Mouse (Mus musculus) testis, postnatal 14 days (tissue): ENCODE data around the gene Eif4g1.

Experiments
- DNase-seq: peaks from one replicate; pipeline ENCODE4 v3.0.0; 2021; ENCODE audit warnings: low spot score

Eif4g1 gene

DNA sequence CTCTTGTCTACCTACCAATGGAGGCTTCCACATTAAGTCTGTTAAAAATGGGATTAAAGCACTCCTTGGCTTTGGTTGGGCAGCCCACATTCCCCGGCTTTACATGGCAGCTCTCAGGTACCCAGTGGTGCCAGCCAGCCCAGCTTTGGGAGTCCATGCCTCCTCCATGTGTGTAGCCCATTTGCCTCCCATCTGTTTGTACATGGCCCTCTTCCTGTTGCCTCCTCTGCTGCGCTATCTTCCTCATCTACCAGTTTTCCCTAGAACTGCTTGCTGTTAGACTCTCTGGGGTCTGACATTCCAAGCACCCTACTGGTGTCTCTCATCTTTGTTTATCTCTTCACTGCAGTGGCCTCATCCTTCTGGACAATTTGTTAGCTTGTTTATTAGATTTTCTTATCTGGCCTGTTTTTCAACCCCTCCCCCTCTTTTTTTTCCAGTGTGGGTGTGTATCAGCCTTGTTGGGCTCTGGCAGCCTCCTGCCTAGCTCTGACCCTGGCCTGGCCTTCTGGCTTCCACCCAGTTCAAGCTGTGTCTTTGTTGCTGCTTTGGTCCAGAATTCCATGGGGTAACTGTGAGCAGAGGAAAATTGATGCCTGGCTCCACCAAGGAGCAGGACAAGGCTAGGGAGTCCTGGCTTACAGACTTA lies 38.4 kb downstream of the Eif4g1 start:
- peak; percentile 81 for DNase-seq

DNA sequence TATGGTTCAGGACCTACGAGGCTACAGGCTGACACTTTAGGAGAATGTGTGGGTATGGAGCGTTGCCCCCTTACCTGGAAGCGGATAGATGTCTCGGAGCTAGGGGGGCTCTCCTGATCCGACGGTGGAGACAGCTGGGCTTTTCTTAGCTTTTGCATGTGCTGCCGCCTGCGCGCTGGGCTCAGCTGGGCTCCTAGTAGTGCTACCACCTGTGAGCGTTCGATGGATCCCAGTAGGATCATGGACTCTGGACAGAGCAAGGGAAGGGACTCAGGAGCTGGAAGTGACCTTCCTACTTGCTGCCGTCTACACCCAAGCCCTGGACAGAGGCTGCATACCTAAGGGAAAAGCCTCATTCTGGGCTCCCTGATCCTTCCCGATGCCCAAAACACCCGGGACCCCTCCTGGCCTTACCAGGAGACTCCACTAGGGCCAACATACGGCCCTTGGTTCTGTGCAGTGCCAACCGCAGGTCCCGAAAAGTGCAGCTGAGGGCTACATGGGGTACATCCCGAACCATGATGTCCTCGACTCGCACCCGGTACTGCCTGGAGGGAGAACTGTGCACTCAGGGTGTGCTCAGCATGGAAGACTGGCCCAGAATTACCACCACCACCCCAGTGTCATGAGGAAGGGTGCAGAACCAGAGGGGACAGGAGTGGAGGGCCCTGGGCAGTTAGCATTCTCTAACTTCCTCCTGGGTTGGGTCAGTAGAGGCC lies 40.3 kb downstream of the Eif4g1 start:
- DNase-seq, result no peak

DNA sequence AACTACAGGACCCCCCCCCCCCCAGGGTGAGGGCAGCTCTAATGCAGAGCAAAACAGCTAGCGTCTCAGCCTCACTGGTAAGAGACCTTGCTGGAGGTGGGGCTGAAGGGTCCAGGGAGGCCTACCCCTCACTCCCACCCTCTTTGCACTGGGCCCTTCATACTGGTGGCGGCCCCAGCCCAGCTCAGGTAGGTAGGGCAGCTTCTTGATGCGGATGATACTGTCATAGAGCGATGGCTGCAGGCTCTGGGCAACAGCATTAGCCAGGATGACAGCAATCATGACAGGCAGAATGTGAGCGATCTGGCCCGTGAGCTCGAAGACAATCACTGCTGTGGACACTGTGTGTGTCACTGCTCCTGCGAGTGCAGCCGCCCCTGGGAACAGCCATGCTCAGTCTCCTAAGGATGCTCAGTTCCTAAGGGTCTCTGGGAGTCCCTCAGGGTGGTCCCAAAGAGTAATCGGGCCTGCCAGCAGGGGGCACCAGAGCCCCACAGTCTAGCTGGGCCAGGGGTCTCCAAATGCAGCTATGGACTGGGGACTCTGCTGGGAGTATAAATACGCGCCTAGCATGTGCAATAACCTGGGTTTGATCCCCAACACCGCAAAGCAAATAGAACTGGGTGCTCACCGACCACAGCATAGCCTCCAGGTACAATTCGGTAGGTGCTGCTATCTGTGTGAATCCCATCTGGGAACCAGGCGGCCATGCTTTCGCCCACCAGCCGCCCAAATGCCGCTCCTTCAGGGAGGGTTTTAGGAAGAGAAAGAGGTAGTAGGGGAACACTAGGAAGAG lies 41.0 kb downstream of the Eif4g1 start:
- DNase-seq, result peak; percentile 28

DNA sequence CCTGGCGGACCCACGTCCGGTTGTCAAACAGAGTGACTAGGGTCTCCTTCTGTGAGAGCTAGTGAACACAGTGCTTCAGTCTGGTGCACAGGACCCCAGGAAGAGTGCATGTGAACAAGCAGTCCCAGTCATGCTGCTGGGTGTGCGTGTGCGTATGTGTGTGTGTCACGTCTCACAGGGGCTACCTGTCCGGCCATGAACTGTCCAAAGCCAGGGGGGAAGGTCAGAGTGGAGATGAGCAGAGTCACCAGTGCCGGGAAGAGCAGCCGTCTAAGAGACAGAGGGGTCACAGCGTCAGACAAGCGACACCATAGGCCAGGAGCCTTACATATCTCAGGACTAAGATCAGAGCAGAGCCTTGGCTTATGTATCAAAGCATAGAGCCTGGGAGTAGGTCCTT lies 42.3 kb downstream of the Eif4g1 start:
- no peak for DNase-seq

DNA sequence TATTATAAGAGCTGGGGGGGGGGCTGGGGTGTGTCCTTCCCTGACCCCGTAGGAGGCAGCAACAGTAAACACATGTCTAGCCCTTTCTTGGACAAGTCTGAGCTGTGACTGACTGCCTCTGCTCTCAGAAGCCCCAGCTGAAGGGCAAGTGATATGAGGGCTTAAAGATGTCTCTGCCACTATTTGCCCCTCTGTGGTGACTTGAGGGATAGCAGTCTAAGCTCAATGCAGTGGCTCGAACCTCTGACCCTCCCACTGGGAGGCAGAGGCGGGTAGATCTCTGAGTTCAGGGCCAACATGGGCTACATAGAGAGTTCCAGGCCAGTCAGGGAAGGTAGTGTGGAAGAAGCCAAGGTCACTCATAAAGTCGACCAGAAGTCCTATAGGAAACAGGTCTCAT lies 42.7 kb downstream of the Eif4g1 start:
- no peak for DNase-seq

DNA sequence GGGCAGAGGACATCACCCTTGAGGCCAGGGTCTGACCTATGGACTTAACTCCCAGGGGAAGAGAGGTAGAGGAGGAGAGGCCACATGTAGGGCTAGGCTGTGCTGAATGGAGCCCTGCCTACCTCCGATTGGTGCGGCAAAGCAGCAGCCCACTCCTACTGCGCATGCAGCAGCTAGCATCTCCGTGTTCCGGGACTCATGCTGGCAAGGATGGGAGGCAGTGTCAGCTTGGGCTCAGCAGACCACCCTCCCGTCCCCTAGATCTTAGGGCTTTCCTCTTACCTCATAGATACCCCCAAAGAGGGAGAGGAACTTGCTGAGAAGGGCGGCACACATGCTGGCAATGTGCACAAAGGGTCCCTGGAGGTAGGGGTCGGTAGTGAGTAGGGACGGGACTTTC lies 44.1 kb downstream of the Eif4g1 start:
- DNase-seq, result no peak

DNA sequence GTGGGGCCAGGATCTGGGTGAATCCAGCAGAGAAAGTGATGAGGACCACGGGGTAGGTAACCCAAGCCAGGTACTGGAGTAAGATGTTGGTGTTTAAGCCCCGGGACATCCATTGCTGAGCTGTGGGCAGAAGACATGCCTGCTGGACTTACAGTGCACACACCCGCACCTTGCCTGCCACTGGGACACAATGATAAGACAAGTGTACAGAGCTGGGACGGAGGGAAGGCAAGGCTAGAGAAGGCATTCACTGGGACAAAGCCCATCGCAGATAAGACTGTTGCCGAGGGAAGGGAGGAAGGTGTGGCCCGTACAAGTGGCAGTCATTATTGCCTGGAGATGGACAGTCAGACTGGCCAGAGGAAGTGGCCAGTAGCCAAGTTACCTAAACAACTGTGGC lies 44.8 kb downstream of the Eif4g1 start:
- DNase-seq, result no peak

DNA sequence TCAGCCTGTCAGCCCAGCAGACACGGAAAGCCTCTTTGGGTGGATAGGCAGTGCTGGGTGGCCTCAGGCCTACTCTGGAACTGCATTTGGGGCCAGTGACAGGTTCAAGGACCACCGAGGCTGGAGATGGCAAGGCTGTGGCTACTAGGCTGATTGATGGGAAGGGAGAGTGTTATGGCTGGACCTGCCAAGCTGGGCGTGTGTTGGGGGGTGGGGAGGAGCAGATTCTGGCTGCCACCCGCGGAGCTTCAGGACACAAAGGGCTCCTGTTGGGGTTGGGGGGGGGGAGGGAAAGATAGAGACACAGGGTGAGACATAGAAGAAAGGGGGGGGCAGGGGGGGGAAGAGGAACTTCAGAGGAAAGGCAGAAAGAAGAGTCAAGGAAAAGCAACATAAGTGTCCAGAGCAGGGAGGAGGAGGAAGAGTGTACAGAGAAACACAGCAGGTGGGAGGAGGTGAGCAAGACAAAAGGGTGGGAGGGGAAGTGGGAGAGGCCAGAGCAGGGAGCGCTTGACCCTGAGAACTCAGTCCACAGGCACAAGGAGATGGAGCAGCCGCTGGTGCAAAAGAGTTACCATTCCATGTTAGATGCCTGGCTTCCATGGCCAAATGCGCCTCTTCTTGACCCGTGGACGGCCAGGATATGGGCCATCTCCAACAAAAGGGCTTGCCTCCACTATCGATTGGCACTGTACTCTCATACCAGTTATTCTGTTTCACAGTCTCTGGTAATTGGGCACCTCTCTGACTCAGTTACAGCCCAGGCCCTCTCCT lies 46.4 kb downstream of the Eif4g1 start:
- peak; percentile 82 for DNase-seq

DNA sequence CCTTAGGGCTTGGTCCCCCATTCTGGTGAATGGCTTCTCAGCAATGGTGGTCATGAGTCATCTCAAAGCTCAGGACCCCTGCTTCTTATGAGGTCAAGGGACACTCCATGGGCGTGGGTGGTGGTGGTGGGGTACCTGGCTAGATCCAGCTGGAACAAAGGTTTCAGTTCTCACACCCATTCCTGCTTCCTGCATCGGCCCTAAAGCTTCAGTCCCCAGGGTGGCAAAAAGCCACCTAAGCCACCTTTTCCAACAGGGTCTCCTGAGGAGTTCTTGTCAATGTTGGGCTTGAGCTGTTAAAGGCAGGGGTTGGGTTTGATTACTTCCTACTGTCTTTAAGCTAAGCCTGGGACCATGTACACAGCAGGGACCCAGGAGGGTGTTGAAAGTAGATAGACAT lies 47.0 kb downstream of the Eif4g1 start:
- DNase-seq, result no peak

DNA sequence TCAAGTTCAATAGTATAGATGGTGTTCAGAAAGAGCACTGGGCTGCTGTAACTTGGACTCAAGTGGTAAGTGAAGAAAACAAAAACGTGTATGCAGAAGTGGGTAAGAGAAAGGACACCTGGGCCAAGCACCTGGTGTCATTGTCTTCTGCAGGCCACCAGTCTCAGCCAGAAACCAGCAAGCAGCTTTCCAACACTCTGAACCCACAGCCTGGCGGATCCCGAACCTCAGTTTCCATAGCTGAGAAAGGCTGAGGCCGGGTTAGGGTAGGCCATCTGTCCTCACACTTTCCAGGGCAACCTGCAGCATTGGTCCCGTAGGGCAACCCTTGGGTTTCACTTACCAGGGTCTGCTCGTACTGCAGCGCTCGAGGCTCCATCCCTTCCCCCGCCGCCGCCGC lies 47.5 kb downstream of the Eif4g1 start:
- DNase-seq, result no peak

DNA sequence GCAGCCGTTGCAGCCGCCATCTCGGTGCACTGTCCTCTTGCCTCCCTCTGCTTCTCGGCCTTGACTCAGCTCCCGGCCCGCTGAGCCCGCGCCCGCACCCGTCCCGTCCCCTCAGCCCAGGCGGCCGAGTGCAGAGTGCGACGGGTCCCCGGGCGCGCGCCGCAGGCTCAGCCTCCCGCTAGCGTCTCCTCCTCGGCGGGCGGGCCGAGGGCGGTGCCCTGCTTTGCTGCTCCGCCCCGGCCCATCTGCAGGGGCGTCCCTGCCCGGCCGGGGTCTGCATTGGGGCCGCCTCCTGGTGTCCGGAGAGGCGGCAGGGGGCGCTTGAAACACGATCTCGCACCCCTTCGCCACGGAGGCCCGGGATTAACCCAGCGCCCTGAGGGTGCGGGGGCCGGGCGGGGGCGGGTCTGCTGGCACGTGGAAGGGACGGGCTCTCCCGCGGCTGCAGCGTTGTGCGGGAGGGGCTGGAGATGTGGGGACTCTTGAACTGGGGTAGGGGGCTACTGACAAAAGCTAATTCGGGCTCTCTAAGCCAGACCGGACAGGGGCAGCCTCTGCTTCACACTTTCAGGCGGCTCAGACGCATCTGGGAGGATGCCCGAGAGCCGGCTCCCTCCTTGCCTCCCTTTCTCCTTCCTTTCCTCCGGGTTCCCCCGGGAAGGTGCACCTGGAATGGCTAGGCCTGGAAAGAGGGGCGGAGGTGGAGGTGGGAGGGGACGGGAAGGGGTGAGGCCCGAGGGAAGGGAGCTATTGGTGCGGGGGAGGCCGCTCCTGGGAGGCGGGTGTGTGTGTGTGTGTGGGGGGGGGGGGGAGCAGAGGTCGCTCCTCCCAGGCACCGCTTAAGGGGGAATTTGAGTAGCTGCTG lies 48.1 kb downstream of the Eif4g1 start:
- DNase-seq, result peak; percentile 85

DNA sequence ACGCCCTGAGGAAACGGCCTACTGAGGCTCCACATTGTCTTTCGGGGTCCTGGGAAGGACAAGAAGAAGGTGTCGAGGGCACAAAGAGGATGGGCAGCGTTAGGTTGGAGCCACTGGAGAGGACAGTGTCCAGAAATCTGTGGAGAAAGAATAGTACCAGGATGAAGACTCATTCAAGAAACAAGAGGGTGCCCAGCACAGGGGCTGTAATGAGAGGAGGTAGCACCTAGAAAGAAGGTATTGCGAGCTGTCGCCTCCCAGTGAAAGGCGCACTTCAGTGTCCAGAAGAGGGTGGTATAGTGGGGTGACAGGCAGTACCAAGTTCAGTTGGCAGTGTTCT lies 48.7 kb downstream of the Eif4g1 start:
- no peak for DNase-seq

DNA sequence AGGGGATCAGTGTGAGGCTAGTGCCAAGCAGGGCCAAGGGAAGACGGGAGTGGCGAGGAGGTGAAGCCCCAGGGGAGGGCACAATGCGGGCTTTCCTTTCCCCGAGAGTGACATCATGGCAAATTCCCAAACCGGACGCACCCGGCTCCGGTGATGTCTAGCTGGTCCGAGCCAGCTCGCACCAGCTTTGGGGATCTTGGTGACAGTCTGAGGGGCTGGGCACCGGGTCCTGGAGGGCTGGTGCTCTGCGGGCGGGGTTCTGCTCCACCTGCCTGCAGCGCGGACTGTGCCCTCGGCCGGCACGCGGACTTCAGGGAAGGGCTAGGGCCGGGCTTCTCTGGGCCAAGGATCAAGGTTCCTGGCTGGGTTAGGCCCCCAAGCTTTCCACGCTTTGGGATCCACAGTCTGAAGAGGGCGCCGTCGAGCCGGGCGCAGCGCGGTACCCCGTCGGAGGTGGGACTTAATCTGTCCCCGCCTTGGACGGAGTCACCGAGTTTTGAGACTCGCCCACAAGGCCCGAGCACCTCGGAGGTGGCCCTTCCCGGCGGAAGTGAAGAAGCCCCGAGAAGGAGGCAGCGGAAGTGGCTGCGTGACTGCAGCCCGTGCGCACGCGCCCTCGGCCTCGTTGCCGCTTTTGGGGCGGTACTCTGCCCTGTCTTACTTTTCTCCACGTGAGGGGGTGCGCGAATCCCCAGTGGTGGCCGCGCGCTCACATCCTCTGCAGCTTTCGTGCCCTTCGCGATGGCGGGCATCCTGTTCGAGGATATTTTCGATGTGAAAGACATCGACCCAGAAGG lies 49.3 kb downstream of the Eif4g1 start, which contains the start of the genes Polr2h and Clcn2:
Gene Polr2h (plus strand): TSS at position 485 of the 797 bp plus-strand sequence.
Gene Clcn2 (minus strand): TSS at position 566 of the 797 bp plus-strand sequence.
- DNase-seq, result peak; percentile 95

DNA sequence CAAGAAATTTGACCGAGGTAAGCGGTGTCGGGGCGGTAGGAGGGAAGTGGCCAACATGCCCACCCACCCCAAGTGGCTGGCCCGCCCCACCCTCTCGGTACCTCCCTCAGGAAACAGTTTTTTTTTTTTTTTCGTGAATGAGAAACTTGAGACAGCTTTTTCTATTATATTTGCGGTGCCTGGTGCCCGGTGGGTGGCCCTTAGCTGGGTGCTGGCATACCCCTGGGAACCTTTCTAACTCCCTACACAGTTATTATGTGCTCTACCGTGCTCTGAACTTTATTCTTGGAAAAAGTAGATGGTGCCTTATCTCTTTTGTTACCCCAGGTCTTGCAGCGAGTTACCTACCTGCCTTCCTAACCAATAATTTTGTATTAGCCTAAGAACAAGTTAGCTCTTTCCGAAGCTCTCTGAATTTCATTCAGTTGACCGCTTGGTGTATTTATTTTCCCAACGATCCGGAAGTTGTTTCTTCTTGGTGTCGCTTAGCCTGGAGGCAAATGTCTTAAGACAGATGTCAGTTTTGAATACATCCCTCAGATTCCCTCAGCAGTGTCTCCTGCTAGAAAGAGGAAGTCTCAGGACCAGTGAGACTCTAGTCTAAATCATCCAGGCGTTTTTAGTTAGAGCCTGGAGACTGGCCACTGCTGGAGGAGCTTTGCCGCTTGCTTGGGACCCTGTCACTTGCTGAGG lies 50.0 kb downstream of the Eif4g1 start:
- DNase-seq, result no peak

DNA sequence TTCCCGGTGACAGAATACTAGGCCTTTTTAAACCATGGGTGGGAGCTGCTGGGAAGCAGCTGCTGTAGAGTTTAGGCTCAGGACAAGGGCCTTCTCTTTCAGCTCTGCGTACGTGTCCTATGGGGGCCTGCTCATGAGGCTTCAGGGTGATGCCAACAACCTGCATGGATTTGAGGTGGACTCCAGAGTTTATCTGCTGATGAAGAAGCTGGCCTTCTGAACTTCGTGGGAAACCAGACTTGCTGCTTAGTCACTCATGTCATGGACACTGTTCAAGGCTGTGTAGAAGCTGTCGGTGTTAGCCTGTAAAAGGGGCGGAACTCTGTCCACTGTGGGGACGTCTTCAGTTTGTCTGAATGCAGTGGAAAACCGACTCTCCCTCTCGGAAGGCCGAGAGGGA lies 53.7 kb downstream of the Eif4g1 start:
- DNase-seq, result no peak

DNA sequence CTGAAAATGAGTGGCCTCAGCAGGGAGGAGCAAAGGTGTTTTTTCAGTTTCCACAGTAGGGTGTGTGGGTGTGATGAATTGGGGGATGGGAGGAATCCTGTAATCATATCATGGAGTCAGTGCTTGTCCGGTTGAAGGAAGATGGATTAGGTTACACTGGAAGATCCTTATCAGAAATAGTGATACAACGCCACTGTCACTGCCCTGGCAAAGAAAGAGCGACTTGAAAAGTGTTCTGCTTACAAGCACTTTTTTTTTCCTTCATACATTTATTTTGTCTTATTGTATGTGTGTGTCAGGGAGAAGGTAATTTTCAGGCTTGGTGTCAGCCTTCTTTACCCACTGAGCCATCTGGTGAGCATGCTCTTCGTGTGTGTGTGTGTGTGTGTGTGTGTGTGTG lies 54.6 kb downstream of the Eif4g1 start:
- no peak for DNase-seq

DNA sequence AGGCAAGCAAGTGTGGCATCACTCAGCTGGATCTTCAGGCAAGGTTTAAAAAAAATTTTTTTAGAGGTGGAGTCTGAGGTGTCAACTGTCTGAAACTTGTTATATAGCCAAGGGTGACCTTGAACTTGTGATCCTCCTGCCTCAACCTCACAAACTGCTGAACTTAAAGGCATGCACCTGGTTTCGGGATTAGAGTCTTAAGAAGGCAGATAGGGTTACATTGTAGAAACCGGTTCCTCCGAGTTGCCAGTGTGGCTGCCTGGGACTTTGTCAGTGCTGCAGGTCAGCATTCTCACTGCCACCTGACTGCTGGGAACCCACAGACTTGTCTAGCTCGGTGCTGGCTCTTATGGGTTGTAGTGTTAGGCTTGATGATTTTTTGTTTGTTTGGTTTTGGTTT lies 55.1 kb downstream of the Eif4g1 start:
- DNase-seq, result no peak

DNA sequence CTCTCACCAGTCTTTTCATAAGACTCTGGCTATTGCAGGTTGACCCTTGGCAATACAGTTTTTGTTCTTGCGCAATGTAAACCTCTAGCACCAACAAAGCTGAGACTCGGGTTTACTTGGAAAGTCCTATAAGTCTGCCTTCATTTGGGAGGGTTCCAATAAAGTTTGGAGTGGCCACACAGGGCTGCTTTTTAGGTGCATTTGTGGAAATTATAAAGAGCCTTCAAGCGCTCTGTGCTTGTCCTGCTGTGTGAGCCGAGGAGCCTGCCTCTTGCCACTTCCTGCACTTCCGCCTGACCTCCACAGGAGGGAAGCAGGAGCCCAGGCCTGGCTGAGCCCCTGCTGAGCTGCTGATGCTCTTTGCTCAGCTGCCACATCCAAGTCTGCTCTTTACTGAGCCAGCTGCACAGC lies 56.2 kb downstream of the Eif4g1 start:
- no peak for DNase-seq

DNA sequence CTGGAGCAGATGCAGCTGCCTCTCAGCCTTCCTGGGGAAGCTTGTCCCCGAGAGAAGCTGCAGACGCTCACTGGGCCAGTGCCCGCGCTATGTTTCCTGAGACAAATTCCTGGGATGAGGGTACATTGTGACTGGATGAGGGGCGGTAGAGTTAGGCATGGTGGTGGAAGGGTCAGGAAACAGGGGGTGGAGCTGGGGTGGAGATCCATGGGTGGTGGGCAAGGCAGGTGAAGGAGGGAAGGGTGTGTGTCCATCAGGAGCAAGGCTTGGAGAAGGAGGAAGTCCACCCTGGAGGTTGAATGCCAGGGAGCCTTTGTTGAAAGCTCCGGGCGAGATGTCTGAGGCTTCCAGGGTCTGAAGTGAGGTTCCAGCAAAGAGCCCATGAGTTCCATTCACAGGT lies 57.2 kb downstream of the Eif4g1 start:
- no peak for DNase-seq

DNA sequence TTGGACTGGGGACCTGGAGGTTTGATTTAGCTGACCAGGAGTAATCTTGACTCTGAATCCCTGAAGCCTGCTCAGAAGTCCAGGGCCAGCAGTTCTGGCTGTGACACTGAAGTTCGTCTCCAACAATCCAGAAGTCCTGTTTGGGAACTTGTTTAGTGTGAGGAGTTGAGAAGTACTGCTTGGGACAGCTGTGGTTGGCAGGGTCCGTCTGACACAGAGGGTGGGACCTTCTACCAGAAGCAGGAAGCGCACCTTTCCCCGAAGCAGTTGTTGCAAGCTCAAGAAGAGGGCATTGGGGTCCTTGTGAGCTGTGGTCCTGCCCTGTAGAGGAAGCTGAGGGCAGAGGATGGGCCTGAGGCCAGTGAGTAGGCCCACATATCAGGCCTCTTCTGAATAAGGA lies 57.6 kb downstream of the Eif4g1 start:
- DNase-seq, result no peak
